Mouse (Mus musculus) embryonic stem cell, embryonic (primary cell): ENCODE data around the gene 2310057M21Rik.
"Not testable (repeated sequence)": the region's sequence is repeated elsewhere in the genome, so short reads cannot be mapped to it uniquely, and the experiment has no call there.

Experiments
- CTCF ChIA-PET, 4 experiments: fragments of 300-600 bp in 2 of 4; fragments of 350-600 bp in 2 of 4; sonication (Branson Sonifier 250); formaldehyde crosslinking; loops; one replicate each; lab custom pipeline; 2022; ENCODE audit warnings: inconsistent platforms in 2 of 4; lab: Charles Lee
- POLR2A ChIA-PET, 4 experiments: fragments of 300-600 bp in 2 of 4; fragments of 350-600 bp in 2 of 4; sonication (Branson Sonifier 250); formaldehyde crosslinking; loops; one replicate each; lab custom pipeline; 2022; ENCODE audit warnings: antibody characterized with exemption in 4 of 4, inconsistent platforms in 1 of 4; lab: Charles Lee

The 2310057M21Rik gene

GRCm38 (mm10) chr7:131362615-131363300 is at the start of gene 2310057M21Rik:
2310057M21Rik (minus strand) TSS chr7:131362759.
- ChIA-PET POLR2A (interaction anchor here in 3 of 4 experiments (0.8 to 1.9 kb wide), 18 partner anchors 8 to 717 kb away, joined by 3 to 14 read pairs (median 5); partner anchors contain the start of genes Pstk (in 2 of the 3), Acadsb (in 1 of the 3), Bub3 (in 1 of the 3) and Ikzf5 (in 1 of the 3)), CTCF (interaction anchor here in 3 of 4 experiments (0.5 to 1.4 kb wide), 3 partner anchors 9 to 107 kb away, joined by 3 to 4 read pairs (median 3); no protein-coding TSS in a partner anchor)

- CTCF ChIA-PET = no interaction called here
Measured at GRCm38 (mm10) chr7:131411941-131412270, 49.3 kb upstream of the 2310057M21Rik start.

GRCm38 (mm10) chr7:131411221-131411940 is 48.8 kb upstream of the 2310057M21Rik start:
- CTCF ChIA-PET = interaction anchor here in 2 of 4 experiments (1.1 to 1.8 kb wide), 2 partner anchors 19 to 20 kb away, joined by 4 to 6 read pairs; no protein-coding TSS in a partner anchor
- POLR2A ChIA-PET = interaction anchor here in 3 of 4 experiments (0.6 to 1.7 kb wide), 8 partner anchors 11 to 431 kb away, joined by 3 to 8 read pairs (median 4); partner anchors contain the start of genes 2310057M21Rik (in 1 of the 3) and Bub3 (in 1 of the 3)

More at GRCm38 (mm10) chr7:131411941-131412270, 49.3 kb upstream of the 2310057M21Rik start:
- POLR2A ChIA-PET = interaction anchor here in 2 of 4 experiments (0.6 to 1.7 kb wide), 4 partner anchors 10 to 431 kb away, joined by 3 to 5 read pairs (median 4); partner anchors contain the start of gene Bub3 (in 1 of the 2)

- ChIA-PET CTCF (interaction anchor here in 3 of 4 experiments (0.6 to 1.8 kb wide), 3 partner anchors 20 to 236 kb away, joined by 3 to 6 read pairs (median 4); no protein-coding TSS in a partner anchor), POLR2A (interaction anchor here in 3 of 4 experiments (0.5 to 2.3 kb wide), 22 partner anchors 9 to 1710 kb away, joined by 3 to 16 read pairs (median 4); partner anchors contain the start of genes Bub3 (in 2 of the 3), 2310057M21Rik (in 1 of the 3), Lhpp (in 1 of the 3) and Pstk (in 1 of the 3))
Measured at GRCm38 (mm10) chr7:131410416-131411058, 48.0 kb upstream of the 2310057M21Rik start, which contains the start of the genes Ikzf5 and Acadsb. Ikzf5 (minus strand) TSS chr7:131410521. Acadsb (plus strand) TSS chr7:131410601.

GRCm38 (mm10) chr7:131409988-131410385 is 47.4 kb upstream of the 2310057M21Rik start:
- ChIA-PET POLR2A (interaction anchor here in 3 of 4 experiments (0.5 to 2.3 kb wide), 20 partner anchors 8 to 1710 kb away, joined by 3 to 16 read pairs (median 4); partner anchors contain the start of genes Bub3 (in 2 of the 3), 2310057M21Rik (in 1 of the 3), Lhpp (in 1 of the 3) and Pstk (in 1 of the 3)), CTCF (interaction anchor here in 1 of 4 experiments (1.8 kb wide), 1 partner anchor 22 kb away, joined by 6 read pairs; no protein-coding TSS in a partner anchor)

- ChIA-PET CTCF (no interaction called here), POLR2A (interaction anchor here in 3 of 4 experiments (0.5 to 2.3 kb wide), 14 partner anchors 8 to 151 kb away, joined by 3 to 16 read pairs (median 4); partner anchors contain the start of genes 2310057M21Rik (in 1 of the 3), Bub3 (in 1 of the 3) and Pstk (in 1 of the 3))
Measured at GRCm38 (mm10) chr7:131409321-131409987, 46.9 kb upstream of the 2310057M21Rik start.

- POLR2A ChIA-PET, CTCF ChIA-PET: not testable (repeated sequence)
Measured at GRCm38 (mm10) chr7:131391761-131392160, 29.2 kb upstream of the 2310057M21Rik start.

- POLR2A ChIA-PET = interaction anchor here (0.6 to 2.8 kb wide), 16 partner anchors 9 to 724 kb away, joined by 3 to 16 read pairs (median 4); partner anchors contain the start of genes 2310057M21Rik (in 3 of the 4), Acadsb (in 2 of the 4), Bub3 (in 2 of the 4) and Ikzf5 (in 2 of the 4)
- CTCF ChIA-PET = interaction anchor here in 3 of 4 experiments (0.7 to 1.1 kb wide), 5 partner anchors 9 to 1743 kb away, joined by 3 to 6 read pairs (median 3); partner anchors contain the start of gene 2310057M21Rik (in 1 of the 3)
Measured at GRCm38 (mm10) chr7:131371880-131372651, 9.5 kb upstream of the 2310057M21Rik start.

- POLR2A ChIA-PET = interaction anchor here (0.6 to 2.8 kb wide), 18 partner anchors 9 to 725 kb away, joined by 3 to 16 read pairs (median 4); partner anchors contain the start of genes 2310057M21Rik (in 3 of the 4), Acadsb (in 2 of the 4), Bub3 (in 2 of the 4) and Ikzf5 (in 2 of the 4)
- CTCF ChIA-PET = interaction anchor here in 3 of 4 experiments (0.7 to 1.1 kb wide), 5 partner anchors 9 to 1744 kb away, joined by 3 to 6 read pairs (median 3); partner anchors contain the start of gene 2310057M21Rik (in 1 of the 3)
Measured at GRCm38 (mm10) chr7:131371470-131371860, 8.9 kb upstream of the 2310057M21Rik start.

- ChIA-PET CTCF (interaction anchor here in 2 of 4 experiments (0.6 to 1.1 kb wide), 5 partner anchors 8 to 843 kb away, joined by 3 to 6 read pairs (median 3); partner anchors contain the start of gene 2310057M21Rik (in 1 of the 2)), POLR2A (interaction anchor here in 3 of 4 experiments (0.5 to 2.8 kb wide), 19 partner anchors 8 to 485 kb away, joined by 3 to 16 read pairs (median 4); partner anchors contain the start of genes 2310057M21Rik (in 3 of the 3), Acadsb (in 2 of the 3), Bub3 (in 2 of the 3) and Ikzf5 (in 2 of the 3))
Measured at GRCm38 (mm10) chr7:131370648-131371469, 8.3 kb upstream of the 2310057M21Rik start, which contains the start of gene Pstk. Pstk (plus strand) TSS chr7:131371141.

- CTCF ChIA-PET = no interaction called here
Measured at GRCm38 (mm10) chr7:131364131-131364530, 1.6 kb upstream of the 2310057M21Rik start.

GRCm38 (mm10) chr7:131362269-131362614 is 317 bp downstream of the 2310057M21Rik start:
- ChIA-PET CTCF (interaction anchor here in 3 of 4 experiments (0.5 to 1.4 kb wide), 3 partner anchors 9 to 107 kb away, joined by 3 to 4 read pairs (median 3); no protein-coding TSS in a partner anchor), POLR2A (interaction anchor here in 3 of 4 experiments (0.8 to 1.9 kb wide), 15 partner anchors 8 to 717 kb away, joined by 3 to 14 read pairs (median 6); partner anchors contain the start of genes Pstk (in 2 of the 3), Acadsb (in 1 of the 3), Bub3 (in 1 of the 3) and Ikzf5 (in 1 of the 3))

More at GRCm38 (mm10) chr7:131364131-131364530, 1.6 kb upstream of the 2310057M21Rik start:
- POLR2A ChIA-PET = interaction anchor here in 1 of 4 experiments (0.6 to 1.9 kb wide), 3 partner anchors 14 to 198 kb away, joined by 4 to 10 read pairs (median 4); no protein-coding TSS in a partner anchor

GRCm38 (mm10) chr7:131356105-131356504 is 6.5 kb downstream of the 2310057M21Rik start:
- POLR2A ChIA-PET = interaction anchor here in 1 of 4 experiments (1.0 kb wide), 1 partner anchor 15 kb away, joined by 3 read pairs; no protein-coding TSS in a partner anchor
- CTCF ChIA-PET = no interaction called here
